Mouse (Mus musculus): ENCODE data around the gene Palm. TPM values are rescaled to one million over a fixed set of nuclear protein-coding genes. Genes with fewer than 3 reads are reported as not detected.

The Palm gene
- total RNA-seq, 2 experiments from 2014 or later = 430 to 432 TPM

DNA sequence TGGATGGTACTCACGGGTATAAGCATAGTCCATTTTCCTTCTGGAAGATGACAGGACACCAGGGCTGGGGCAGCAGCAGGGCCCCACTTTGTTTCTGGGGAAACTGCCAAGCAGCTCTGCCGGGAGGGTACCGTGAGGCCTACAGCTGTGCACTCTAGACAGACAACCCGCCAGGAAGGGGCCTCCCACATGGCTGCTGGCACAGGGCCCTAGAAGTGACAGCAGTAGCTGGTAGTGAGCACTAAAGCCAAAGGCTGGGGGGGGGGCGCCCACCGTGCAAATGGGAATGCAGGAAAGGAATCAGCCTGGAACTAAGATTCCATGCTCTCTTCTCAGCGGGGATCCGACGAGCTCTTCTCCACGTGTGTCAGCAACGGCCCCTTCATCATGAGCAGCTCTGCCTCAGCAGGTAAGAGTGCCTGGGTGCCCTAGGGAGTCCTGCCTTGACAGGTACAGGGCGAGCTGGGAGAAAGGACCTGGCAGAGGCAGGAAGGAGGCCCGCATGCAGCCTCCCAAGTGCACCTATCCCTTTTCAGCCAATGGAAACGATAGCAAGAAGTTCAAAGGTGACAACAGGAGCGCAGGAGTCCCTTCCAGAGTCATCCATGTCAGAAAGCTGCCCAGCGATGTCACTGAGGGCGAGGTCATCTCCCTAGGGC lies 65.2 kb downstream of the Palm start:
- intact Hi-C loops (cut with DNase I) = no loop called here

DNA sequence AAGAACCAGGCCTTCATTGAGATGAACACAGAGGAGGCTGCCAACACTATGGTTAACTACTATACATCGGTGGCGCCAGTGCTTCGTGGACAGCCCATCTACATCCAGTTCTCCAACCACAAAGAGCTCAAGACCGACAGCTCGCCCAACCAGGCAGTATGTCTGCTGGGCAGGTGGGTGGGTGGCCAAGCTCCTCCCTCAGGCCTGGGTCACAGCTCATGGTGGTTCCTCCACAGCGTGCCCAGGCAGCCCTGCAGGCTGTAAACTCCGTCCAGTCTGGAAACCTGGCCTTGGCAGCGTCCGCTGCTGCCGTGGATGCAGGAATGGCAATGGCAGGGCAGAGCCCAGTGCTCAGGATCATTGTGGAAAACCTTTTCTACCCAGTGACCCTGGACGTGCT lies 65.7 kb downstream of the Palm start:
- peak in 1 of 2 experiments; percentile 33 for DNase-seq (ENCODE audit: extremely low spot score in 1 of 2, low spot score in 2 of 2)
- intact Hi-C loops (cut with DNase I) = no loop called here

More for the DNA sequence above, 65.2 kb downstream of the Palm start:
- DNase-seq (ENCODE audit: extremely low spot score in 1 of 2, low spot score in 2 of 2) = peak; percentile 80 to 90

DNA sequence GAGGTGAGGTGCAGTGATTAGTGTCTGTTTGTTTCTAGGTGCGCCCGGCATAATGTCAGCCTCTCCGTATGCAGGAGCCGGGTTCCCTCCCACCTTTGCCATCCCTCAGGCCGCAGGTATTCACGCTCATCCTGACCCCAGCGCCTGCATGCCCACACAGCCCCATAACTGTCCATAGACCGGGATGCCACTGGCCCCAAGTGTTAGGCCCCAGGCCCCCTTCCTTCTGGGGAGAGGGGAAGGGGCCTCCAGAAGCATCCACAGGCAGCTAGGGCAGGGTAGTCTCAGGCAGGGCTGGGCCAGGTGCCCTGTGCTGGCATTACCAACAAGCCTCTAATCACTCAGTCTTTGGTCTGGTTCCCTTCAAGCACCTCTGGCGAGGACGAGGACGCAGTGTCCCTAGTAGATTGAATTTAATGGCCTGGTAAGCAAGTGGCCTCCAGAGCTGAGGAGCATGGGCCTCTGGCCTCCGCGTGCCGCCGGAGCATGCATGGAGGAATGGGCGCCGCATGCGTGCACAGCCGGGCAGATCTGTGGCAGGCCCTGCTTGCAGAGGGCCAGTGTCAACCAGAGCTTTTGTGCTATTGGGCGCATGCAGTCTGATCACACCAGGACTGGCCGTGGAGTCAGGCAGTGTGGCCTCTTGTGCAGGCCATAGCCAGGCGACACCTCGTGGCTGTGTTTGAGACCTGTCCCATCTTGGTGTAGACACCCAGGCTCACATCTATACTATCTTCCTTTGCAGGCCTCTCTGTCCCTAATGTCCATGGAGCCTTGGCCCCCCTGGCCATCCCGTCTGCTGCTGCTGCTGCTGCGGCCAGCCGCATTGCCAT lies 66.9 kb downstream of the Palm start:
- DNase-seq (ENCODE audit: extremely low spot score in 1 of 2, low spot score in 2 of 2) = no peak
- intact Hi-C loops (cut with DNase I) = no loop called here

DNA sequence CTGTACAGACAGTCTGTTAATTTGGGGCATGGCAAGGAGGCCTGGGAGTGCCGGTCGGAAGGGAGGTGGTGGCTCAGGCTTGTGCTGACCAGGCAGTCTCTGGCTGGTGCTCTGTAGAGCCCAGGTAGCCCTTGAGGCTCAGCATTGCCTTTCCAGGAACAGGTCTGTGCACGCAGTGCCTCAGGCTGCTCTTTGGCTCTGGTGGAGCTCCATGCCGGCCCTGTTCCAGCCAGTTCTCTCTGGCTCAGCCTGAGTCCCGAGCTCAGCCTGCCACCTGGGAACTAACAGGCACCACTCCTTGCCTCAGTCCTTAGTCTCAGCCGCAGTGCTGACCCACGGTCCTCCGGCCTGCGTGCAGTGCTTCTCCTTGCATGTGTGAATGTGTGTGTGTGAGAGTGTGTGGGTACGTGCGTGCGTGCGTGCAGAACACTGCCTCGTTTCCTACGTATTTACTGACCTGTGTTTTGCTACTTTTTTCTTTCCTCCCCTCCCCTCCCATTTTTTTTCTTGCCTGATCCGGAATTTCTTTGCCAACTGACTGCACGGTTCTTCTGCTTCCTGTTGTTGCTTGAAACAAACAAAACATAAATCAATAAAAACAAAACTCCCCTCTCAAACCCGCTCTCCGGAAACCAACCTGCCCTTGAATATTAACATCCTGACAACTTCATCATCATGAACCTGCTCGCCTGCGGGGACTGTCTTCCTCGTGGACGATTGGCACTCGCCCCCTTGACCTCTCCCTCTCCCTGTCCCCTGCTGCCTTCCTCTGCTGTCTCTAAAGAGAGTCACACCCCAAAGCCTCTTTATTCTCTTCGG lies 68.1 kb downstream of the Palm start:
- intact Hi-C loops (cut with DNase I) = no loop called here
- DNase-seq (ENCODE audit: extremely low spot score in 1 of 2, low spot score in 2 of 2) = no peak

DNA sequence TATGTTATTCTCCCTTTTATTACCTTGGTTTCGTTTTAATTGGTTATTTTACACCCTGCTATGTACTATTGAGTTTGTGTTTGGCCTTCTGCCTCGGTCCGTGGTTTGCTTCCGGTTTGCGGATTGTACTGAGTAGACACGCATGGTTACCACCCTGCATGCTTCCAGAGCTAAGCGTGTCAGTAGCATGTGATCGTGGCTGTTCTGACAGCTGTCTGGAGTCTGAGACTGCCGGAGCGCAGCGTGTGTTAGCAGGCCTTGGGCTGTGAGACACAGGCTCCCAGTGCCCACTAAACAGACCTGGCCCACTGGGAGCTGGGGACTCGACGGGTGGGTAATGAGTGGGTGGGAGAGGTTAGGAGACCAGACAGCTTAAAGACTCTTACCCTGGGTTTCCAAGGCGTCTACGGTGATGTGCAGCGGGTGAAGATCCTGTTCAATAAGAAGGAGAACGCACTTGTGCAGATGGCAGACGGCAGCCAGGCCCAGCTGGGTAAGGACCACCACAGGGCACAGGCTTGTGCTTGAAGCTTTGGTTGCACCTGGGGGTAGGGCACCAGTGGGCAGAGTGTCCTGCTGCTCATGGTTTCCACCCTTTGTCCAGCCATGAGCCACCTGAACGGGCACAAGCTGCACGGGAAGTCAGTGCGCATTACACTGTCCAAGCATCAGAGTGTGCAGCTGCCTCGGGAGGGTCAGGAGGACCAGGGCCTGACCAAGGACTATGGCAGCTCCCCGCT lies 68.8 kb downstream of the Palm start:
- intact Hi-C loops (cut with DNase I) = no loop called here
- no peak for DNase-seq (ENCODE audit: extremely low spot score in 1 of 2, low spot score in 2 of 2)

DNA sequence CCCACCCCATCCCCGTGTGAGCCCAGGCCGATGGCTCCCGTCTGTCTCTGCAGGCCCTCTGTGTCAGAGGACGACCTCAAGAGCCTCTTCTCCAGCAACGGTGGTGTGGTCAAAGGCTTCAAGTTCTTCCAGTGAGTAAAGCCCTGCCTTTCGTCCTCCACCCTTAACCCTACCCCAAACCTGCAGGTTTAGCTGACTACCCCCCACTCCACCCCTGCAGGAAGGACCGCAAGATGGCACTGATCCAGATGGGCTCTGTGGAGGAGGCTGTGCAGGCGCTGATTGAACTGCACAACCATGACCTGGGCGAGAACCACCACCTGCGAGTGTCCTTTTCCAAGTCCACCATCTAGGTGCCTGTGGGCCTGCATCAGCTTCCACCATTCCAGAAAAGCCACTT lies 69.6 kb downstream of the Palm start:
- peak in 1 of 2 experiments; percentile 51 for DNase-seq (ENCODE audit: extremely low spot score in 1 of 2, low spot score in 2 of 2)
- intact Hi-C loops (cut with DNase I) = no loop called here

DNA sequence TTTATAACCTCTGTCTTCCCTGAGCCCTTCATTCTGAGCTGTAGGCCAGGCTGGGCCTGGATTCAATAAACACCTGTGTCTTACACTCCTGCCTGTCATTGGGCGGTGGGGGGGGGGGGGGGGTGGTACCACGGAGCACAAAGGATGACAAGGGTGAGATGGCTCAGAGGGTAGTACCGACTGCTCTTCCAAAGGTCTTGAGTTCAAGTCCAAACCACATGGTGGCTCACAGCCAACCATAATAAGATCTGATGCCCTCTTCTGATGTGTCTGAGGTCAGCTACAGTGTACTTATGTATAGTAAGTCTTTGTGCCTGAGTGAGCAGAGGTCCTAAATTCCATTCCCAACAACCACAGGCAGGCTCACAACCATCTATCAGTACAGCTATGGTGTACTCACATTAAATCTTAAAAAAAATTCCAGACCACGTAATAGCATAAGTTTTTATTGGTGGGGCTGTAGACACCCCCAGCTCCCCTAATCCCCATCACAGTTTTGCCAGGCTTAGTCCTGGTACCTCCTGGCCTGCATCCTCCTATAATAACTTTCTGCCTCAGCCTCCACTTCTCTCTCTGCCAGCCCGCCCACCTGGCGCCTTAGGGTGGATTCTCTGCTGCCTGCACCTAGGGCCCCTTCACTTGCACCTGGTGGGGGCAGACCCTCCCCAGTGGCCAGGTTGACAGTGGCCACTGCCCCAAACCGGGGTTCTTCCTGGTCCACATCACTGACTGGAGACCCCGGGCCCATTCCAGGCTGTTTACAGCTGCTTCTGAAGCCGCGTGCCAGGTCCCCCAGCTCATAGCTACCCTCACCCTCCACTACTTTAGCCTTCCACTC lies 71.2 kb downstream of the Palm start:
- intact Hi-C loops (cut with DNase I) = no loop called here
- peak in 1 of 2 experiments; percentile 41 for DNase-seq (ENCODE audit: extremely low spot score in 1 of 2, low spot score in 2 of 2)

DNA sequence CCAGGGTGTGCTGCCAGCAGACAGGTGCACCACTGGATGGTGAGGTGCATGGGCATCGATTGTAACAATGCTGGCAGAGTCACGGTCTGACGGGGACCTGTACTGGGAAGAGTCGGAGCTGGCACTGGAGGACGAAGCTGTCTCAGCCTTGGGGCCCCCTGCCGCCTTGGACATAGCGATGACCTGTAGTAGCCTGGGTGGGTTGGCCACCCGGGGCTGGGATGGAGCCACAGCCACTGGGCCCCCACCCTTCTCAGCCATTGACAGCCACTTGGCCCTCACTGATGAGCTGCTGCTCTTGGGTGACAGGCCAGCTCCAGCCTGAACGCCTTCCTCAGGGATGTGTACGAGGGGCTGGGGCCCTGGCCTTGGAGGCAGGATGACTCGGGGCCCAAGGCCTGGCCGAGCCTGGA lies 71.8 kb downstream of the Palm start:
- DNase-seq (ENCODE audit: extremely low spot score in 1 of 2, low spot score in 2 of 2) = peak in 1 of 2 experiments; percentile 38
- intact Hi-C loops (cut with DNase I) = no loop called here

DNA sequence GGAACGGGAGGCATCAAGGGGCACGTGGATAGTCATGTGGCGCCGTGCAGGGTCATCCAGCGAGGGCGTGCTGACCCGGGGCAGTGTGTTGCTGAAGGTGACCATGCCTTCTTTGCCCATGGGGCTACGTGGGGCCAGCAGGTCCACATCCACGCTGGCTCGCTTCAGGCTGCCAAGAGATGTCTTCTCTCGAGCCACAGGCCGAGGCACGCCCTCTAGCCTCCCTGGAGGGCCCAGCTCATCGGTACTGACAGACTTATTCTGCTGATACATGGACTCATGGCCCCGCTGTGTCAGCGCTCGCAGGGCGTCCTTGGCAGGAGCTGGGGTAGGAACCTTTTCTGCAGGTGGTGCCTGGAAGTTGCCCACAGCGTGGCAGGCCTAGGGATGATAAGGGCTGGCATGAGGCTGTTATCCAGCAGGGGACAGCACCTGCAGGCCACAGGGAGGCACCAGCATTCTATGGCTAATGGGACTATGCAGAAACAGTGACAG lies 72.5 kb downstream of the Palm start:
- intact Hi-C loops (cut with DNase I) = no loop called here
- peak in 1 of 2 experiments; percentile 37 for DNase-seq (ENCODE audit: extremely low spot score in 1 of 2, low spot score in 2 of 2)

DNA sequence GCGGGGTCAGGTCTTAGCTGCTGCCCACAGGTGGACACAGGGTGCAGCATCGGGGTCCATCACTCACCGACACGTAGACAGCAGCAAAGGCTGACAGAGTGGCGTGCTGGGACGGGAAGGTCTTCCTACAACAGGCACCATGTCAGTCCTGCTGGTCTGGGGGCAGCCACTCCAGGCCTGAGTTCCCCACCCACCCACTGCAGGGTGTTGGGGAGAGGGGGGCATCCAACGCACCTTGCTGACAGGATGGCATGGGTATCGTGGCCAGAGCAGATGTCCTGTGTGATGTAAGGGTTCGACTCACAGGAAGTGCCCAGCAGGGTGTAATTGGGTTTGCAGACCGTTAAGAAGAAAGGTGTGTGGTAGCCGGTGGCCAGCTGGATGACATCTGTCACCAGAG lies 73.2 kb downstream of the Palm start:
- intact Hi-C loops (cut with DNase I) = no loop called here
- DNase-seq (ENCODE audit: extremely low spot score in 1 of 2, low spot score in 2 of 2) = no peak

Small RNA genes within 50 kb of the gene (microRNA-seq; reads per million reads assigned to microRNA genes)
- gene Mir6910 = not detected

Other genes starting within 250 kb of the Palm start
- gene Mier2, start 238.4 kb upstream of the Palm start, total RNA-seq (2021) = 10 to 100 TPM; 47.5 to 50.2 TPM
- gene Theg, start 206.2 kb upstream of the Palm start, total RNA-seq (2021) = not detected
- gene C2cd4c, start 179.5 kb upstream of the Palm start, total RNA-seq (2021) = 10 to 100 TPM; 13.3 to 14.2 TPM
- gene Shc2, start 155.7 kb upstream of the Palm start, total RNA-seq (2021) = 10 to 100 TPM; 47.1 to 50.7 TPM
- gene Odf3l2, start 147.8 kb upstream of the Palm start, total RNA-seq (2021) = under 1 TPM; 0.39 to 0.73 TPM
- under 1 TPM; 0.47 to 0.49 TPM for gene Madcam1, start 129.0 kb upstream of the Palm start, total RNA-seq (2021)
- gene Tpgs1, start 124.2 kb upstream of the Palm start, total RNA-seq (2021) = 10 to 100 TPM; 69.6 to 72.6 TPM
- gene Cdc34, start 111.4 kb upstream of the Palm start, total RNA-seq (2021) = 10 to 100 TPM; 64.9 to 66.8 TPM
- 1 to 10 TPM; 1.2 to 1.5 TPM for gene Gzmm, start 104.6 kb upstream of the Palm start, total RNA-seq (2021)
- 100 to 1,000 TPM; 697 to 706 TPM for gene Bsg, start 89.1 kb upstream of the Palm start, total RNA-seq (2021)
- 10 to 100 TPM; 75.5 to 80.0 TPM for gene Hcn2, start 76.9 kb upstream of the Palm start, total RNA-seq (2021)
- 10 to 100 TPM; 40.1 to 43.7 TPM for gene Polrmt, start 47.0 kb upstream of the Palm start, total RNA-seq (2021)
- gene Fgf22, start 38.5 kb upstream of the Palm start, total RNA-seq (2021) = 1 to 10 TPM; 1.9 to 3.0 TPM
- 10 to 100 TPM; 90.7 to 95.8 TPM for gene Rnf126, start 26.6 kb upstream of the Palm start, total RNA-seq (2021)
- 1 to 10 TPM; 1.7 to 2.6 TPM for gene Fstl3, start 16.3 kb upstream of the Palm start, total RNA-seq (2021)
- under 1 TPM; 0.32 to 0.54 TPM for gene Prss57, start 2.6 kb upstream of the Palm start, total RNA-seq (2021)
- under 1 TPM; 0.30 to 0.51 TPM for gene Misp, start 27.4 kb downstream of the Palm start, total RNA-seq (2021)
- 10 to 100 TPM; 58.2 to 62.2 TPM for gene Ptbp1, start 60.9 kb downstream of the Palm start, total RNA-seq (2021)
- gene Prtn3, start 80.9 kb downstream of the Palm start, total RNA-seq (2021) = 1 to 10 TPM; 4.5 to 5.2 TPM
- gene Plppr3, start 81.1 kb downstream of the Palm start, total RNA-seq (2021) = 100 to 1,000 TPM; 135 to 142 TPM
- not detected for gene Elane, start 92.7 kb downstream of the Palm start, total RNA-seq (2021)
- not detected for gene Cfd, start 97.3 kb downstream of the Palm start, total RNA-seq (2021)
- 10 to 100 TPM; 55.4 to 61.9 TPM for gene Med16, start 115.4 kb downstream of the Palm start, total RNA-seq (2021)
- gene Gm26602, start 117.3 kb downstream of the Palm start, total RNA-seq (2021) = not detected
- gene Kiss1r, start 123.4 kb downstream of the Palm start, total RNA-seq (2021) = 1 to 10 TPM; 6.8 to 8.4 TPM
- gene R3hdm4, start 127.6 kb downstream of the Palm start, total RNA-seq (2021) = 100 to 1,000 TPM; 389 to 406 TPM
- gene Arid3a, start 133.5 kb downstream of the Palm start, total RNA-seq (2021) = 1 to 10 TPM; 6.0 to 7.1 TPM
- gene Wdr18, start 166.6 kb downstream of the Palm start, total RNA-seq (2021) = 10 to 100 TPM; 46.2 to 49.9 TPM
- under 1 TPM; 0.24 to 0.28 TPM for gene Grin3b, start 177.1 kb downstream of the Palm start, total RNA-seq (2021)
- gene Tmem259, start 190.8 kb downstream of the Palm start, total RNA-seq (2021) = 100 to 1,000 TPM; 136 TPM
- gene Cnn2, start 195.0 kb downstream of the Palm start, total RNA-seq (2021) = 10 to 100 TPM in 1 of 2 experiments, 1 to 10 TPM in 1; 8.9 to 12.4 TPM
- gene Abca7, start 202.9 kb downstream of the Palm start, total RNA-seq (2021) = 1 to 10 TPM; 8.5 to 9.8 TPM
- gene Arhgap45, start 223.1 kb downstream of the Palm start, total RNA-seq (2021) = 1 to 10 TPM; 3.3 to 4.5 TPM
- 10 to 100 TPM; 64.1 to 66.0 TPM for gene Polr2e, start 246.2 kb downstream of the Palm start, total RNA-seq (2021)